Mouse (Mus musculus): Measurements from ENCODE around the gene Pmf1.
"Not testable (repeated sequence)": the region's sequence is repeated elsewhere in the genome, so short reads cannot be mapped to it uniquely, and the experiment has no call there.

Pmf1 gene

DNA sequence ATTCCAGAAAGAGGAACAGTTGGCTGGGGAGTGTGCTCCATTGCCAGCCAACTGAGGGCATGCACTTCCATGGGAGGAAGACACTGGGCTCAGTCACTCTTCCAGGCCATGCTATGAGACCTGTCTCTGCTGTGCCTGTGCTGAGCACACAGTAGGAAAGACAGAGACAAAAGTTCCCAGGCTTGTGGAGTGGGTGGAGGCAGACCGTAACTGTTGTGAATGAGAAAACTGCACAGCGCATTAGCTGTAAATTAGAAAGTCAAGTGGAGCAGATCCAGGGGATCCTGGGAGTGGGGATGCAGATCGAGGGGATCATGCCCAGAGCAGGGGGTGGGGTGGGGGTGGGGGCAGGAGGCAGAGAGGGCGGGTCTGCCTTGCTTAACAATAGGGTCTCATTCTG is 29.5 kb upstream of the Pmf1 start:
- DNase-seq (ENCODE audit: low read depth, low spot score): no peak

DNA sequence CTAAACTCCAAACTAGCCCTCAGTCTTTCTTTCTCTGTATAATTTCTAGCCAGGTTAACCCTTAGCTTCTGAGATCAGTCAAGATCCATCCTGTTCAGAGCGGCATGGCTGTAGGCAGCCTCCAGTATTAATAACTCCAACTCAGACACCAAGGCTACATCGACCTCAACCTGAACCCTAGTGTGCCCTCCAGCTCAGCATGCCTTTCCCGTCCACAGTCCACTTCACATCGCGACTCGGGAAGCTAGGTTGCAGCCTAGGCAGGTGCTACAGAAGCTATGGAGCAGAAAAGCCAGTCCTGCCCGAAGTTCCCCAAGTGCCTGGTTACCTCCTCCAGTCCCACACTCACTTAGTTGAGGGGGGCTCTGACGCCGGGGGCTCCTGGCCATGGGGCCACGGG is 27.3 kb upstream of the Pmf1 start:
- no peak for DNase-seq (ENCODE audit: low read depth, low spot score)

GRCm38 (mm10) chr3:88436395-88437201 is 26.5 kb upstream of the Pmf1 start:
- no peak for DNase-seq (ENCODE audit: low read depth, low spot score)

DNA sequence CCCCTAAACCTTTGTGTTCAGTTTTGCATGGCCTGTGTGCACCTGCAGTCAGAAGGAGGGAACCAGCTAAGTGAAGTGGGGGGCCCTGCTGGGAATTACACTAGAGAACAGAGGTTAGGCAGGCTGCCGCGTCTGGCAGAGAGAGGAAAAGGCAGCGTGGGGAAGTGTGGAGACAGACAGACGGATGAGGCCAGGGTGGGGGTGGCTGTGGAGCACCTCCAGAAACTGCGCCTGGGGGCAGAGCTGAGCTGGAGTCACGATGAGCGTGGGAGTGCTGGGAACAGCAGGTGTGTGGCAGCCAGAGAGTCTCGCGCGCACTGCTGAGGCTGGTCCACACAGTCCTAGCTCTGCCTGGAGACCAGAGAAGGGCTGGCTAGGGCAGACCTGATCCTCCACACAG is 25.4 kb upstream of the Pmf1 start:
- no peak for DNase-seq (ENCODE audit: low read depth, low spot score)

- DNase-seq (ENCODE audit: low read depth, low spot score): not testable (repeated sequence)
These were observed 18.5 kb upstream of the Pmf1 start for GRCm38 (mm10) chr3:88428639-88429038.

- no peak for DNase-seq (ENCODE audit: low read depth, low spot score)
These were observed 17.3 kb upstream of the Pmf1 start for GRCm38 (mm10) chr3:88427342-88427905.

- no peak for DNase-seq (ENCODE audit: low read depth, low spot score)
These were observed 15.7 kb upstream of the Pmf1 start for GRCm38 (mm10) chr3:88425708-88426420.

DNA sequence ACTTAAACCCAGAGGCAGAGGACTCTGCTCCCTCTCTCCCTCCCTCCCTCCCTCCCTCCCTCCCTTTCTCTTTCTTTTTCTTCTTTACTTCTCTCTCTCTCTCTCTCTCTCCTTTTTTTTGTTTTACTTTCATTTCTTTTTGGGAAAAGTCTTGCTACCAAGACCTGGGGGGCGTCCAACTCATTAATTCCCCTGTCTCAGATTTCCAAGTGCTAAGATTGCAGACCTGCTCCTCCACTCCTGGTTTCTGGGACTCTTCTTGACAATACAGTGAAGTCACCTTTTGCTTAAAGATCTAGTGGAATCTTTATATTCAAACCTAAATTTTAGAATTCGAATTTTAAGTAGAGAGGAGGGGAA is 15.2 kb upstream of the Pmf1 start:
- no peak for DNase-seq (ENCODE audit: low read depth, low spot score)

- DNase-seq (ENCODE audit: low read depth, low spot score): peak; percentile 99
These were observed 14.6 kb upstream of the Pmf1 start, which contains the start of gene Slc25a44 for GRCm38 (mm10) chr3:88424605-88425329. Gene Slc25a44, minus strand, starts transcription at chr3:88425139.

- no peak for DNase-seq (ENCODE audit: low read depth, low spot score)
These were observed 12.0 kb upstream of the Pmf1 start for GRCm38 (mm10) chr3:88422020-88422720.

- no peak for DNase-seq (ENCODE audit: low read depth, low spot score)
These were observed 10.6 kb upstream of the Pmf1 start for GRCm38 (mm10) chr3:88420771-88421170.

DNA sequence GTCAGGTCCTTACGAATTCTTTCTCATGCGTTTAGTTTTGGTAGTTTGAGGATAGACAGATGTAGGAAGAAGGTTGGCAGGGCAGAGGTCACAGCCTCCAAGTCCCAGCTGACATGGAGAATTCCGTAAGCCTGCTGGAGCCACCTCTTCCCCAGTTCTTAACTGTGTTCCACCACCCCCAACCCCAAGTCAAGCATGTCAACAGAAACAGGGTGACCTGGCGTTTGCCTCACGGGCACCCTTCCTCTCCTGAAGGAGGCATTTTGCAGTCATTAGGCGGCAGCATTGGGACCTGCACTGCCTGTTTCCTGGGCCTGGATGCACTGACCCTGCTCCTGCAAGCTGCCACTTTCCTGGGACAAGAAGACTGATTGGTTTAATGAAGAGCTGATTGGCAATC is 7.9 kb upstream of the Pmf1 start:
- DNase-seq (ENCODE audit: low read depth, low spot score): no peak

- no peak for DNase-seq (ENCODE audit: low read depth, low spot score)
These were observed 5.5 kb upstream of the Pmf1 start for GRCm38 (mm10) chr3:88415668-88416067.

DNA sequence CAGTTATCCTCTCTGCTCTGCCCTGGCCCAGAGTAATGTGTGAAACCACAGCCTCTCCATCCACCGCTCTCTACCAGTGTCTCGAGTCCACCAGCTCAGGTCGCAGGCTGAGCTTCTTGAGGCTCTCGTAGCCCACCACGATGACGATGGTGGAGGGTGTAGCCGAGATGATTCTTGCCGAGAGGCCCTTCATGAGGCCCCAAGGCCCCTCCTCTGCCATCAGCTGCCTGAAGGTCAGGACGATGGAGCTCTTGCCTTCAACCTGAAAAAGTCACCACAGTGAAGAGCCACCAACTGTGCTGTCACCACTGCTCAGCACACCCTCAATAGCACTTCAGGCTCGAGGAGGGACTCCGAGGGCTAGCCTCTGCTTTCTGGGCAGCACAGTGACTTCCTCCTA is 2.5 kb upstream of the Pmf1 start:
- DNase-seq (ENCODE audit: low read depth, low spot score): no peak

DNA sequence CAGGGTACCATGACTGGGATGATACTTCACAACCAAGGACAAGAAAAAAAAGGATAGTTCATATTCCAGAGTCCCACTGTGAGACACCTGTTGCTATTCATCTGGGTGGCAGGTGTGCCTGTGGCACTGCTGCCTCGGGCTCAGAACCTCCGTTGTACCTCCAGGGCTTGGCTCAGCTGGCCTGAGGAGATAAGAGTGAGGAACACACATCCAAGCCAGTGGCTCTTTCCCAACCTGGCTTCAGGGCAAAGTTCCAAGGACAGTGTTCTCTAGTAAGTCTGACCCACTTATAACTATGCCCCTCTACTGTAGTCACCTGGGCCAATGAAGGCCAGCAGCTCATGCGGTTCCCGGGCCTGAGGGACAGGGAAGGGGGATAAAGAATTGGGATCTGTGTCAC is 1.6 kb upstream of the Pmf1 start:
- peak; percentile 68 for DNase-seq (ENCODE audit: low read depth, low spot score)

GRCm38 (mm10) chr3:88410645-88411031 is 507 bp upstream of the Pmf1 start:
- peak; percentile 31 for DNase-seq (ENCODE audit: low read depth, low spot score)

DNA sequence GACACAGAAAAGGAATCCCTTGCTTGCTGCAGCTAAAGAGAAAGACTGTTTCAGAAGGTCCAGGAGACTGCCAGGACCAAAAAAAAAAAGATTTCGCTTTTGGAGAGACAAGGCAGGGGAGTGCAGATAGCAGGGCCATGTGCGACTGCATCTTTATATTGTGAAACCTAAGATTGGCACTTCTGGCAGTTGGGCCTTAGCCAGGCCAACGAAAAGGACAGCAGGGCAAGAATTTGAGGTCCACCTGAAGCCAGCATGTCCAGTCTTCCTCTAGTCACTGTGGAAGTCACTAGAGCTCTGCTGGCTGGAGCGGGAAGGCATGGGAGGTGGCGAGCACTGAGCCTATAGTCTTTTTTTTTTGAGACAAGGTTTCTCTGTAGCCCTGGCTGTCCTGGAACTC is 1.2 kb downstream of the Pmf1 start:
- no peak for DNase-seq (ENCODE audit: low read depth, low spot score)

DNA sequence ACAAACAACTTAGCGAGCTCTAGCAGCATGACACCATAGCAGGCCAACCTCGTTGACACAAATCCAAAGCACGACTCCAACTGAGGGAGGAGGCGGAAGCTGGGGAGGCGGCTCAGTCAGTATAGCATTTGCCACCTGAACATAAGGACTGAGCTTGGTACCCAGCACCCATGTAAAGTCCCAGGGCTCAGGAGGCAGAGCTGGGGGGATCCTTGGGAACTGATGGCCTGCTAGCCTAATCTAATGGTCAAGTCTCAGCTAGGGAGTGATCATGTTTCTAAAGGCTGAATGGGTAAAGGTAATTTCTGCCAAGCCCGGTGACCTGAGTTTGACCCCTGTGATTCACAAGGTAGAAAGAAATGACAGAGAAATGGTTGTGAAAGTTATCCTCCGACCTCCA is 2.6 kb downstream of the Pmf1 start:
- DNase-seq (ENCODE audit: low read depth, low spot score): no peak

DNA sequence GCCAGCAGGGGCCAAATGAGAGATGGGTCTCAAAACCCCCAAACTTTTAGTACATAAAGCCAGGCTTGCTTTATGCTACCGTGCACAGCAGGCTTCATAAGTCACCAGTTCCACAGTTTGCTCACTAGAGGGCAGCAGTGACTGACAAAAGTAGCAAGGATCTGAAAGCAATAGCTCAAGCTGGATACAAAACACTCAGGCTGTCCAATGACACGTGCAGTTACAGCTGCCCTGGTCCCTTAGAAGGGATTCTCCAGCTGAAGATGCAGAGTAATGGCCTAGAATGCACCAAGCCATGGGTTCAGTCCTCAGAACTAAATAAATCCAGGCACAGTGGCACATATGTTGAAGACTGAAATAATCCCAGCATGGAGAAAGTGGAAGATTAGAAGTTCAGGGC is 3.0 kb downstream of the Pmf1 start:
- DNase-seq (ENCODE audit: low read depth, low spot score): peak; percentile 76

DNA sequence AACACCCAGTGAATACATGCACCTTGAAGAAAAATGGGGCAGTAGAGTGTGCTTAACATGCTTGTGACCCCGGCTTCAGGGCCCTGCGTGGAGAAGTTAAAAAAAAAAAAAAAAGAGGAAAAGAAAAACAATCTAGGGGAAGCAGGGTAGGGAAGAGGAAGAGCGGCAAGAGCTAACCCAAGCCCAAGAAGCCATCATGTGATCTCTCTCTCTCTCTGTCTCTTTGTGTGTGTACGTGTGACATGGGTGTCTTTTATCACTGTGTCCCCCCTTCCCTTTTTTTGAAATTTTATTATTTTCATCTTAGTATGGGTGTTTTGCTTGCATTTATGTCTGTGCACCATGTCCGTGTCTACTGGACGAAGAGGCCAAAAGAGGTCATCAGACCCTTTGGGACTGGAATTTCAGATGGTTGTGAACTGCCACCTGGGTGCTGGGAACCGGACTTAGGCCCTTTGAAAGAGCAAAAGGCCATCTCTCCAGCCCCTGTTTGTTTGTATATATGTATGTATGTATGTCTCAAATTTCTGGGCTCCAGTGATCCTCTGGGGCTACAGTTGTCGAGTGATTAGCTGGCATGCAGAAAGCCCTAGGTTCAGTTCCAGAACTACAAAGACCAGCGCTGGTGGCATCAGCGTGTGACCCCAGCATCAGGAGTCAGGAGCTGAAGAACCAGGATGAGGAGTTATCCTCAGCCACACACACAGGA is 6.5 kb downstream of the Pmf1 start:
- no peak for DNase-seq (ENCODE audit: low read depth, low spot score)

DNA sequence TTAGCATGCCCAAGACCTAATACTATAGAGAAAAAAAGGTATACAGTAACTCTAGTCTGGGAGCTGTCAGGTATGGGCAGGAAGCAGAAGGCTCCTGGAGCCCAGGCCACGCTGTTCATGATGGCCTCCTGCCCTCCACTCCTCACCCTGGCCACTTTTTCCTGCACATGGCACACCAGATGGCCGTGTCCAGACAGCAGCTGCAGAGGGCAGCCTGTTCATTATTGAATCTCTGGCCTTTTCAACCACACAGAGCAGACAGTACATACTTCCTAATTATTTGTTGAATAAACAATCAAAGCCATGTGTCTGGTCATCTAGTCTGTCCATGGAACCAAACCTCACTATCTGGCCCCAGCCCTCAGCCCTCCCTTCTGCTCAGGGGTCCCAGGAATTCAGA is 11.5 kb downstream of the Pmf1 start:
- no peak for DNase-seq (ENCODE audit: low read depth, low spot score)

Data from c-Kit-negative CD71-positive TER-119-positive erythroid progenitor cells, embryonic 14.5 days (primary cell).